Mouse (Mus musculus): ENCODE results near the gene Gatad2a.
"Not testable (repeated sequence)": the region's sequence is repeated elsewhere in the genome, so short reads cannot be mapped to it uniquely, and the experiment has no call there.

Gatad2a gene

GRCm38 (mm10) chr8:69995776-69996588 lies at the start of gene Gatad2a:
Gene Gatad2a, minus strand, starts transcription at chr8:69996384.
- DNase-seq = peak; percentile 100

DNA sequence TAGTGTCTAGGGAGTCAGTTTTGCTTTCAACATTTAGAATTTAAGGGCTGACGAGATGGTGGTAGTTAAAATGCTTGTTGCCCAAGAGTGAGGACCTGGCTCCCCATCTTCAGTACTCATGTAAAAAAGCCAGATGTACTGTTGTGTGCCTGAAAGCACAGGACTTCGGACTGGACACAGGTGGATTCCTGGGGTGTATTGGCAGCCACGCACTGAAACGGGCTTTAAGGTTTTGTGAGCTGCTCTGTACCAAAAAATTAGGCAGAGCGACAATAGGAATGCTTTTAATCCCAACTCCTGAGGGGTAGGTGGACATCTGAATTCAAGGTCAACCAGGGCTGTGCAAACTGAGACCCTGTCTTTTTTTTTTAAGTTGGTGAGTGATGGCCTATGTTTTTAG lies 47.8 kb upstream of the Gatad2a start:
- DNase-seq = no peak

GRCm38 (mm10) chr8:70042583-70043455 lies 46.6 kb upstream of the Gatad2a start, which contains the start of the genes Mau2 and Sugp1:
Gene Mau2, minus strand, starts transcription at chr8:70042734.
Gene Sugp1, plus strand, starts transcription at chr8:70042813.
- peak; percentile 96 for DNase-seq

GRCm38 (mm10) chr8:70041885-70042546 lies 45.8 kb upstream of the Gatad2a start:
- DNase-seq = peak; percentile 45

- no peak for DNase-seq
Observed at GRCm38 (mm10) chr8:70037994-70038393, 41.8 kb upstream of the Gatad2a start.

DNA sequence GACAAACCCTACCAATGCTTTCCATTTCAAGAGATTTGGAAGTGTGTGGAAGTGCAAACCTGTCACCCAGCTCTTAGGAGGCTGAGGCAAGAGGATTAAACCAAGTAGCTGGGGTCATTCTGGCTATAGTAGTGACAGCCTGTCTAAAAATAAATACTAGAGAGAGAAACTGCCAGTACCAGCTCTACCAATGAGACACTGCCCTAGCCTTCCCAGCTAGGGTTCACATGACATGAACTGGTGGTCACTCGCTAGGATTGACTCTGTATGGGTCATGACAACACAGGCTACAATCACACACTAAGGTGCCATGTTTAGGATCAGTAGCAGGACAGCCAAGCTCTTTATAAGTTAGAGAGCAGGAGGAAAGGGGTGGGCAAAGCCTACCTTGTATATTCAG lies 34.1 kb upstream of the Gatad2a start:
- no peak for DNase-seq

- DNase-seq = peak; percentile 57
Observed at GRCm38 (mm10) chr8:70026151-70026550, 30.0 kb upstream of the Gatad2a start.

DNA sequence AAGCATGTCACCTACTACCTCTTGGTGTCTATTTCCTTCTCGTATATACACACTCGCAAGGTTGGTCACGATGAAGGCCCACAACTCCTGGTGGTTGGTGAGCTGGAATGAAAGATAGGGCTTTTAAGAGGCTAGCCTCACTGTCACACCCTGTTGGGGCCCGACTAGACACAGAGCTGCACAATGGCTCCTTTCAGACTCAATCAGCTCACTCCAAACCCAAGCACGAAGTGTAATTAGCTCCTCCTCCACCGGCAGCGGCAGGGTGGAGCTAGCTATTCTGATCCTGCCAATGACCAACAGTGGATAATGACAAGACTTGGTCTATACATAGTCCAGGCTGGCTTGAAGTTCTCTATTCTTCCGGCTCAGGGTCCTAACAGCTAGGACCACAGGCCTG lies 27.4 kb upstream of the Gatad2a start:
- DNase-seq = no peak

GRCm38 (mm10) chr8:70015017-70015416 lies 18.8 kb upstream of the Gatad2a start:
- DNase-seq = no peak

- no peak for DNase-seq
Observed at GRCm38 (mm10) chr8:70012763-70013162, 16.6 kb upstream of the Gatad2a start.

DNA sequence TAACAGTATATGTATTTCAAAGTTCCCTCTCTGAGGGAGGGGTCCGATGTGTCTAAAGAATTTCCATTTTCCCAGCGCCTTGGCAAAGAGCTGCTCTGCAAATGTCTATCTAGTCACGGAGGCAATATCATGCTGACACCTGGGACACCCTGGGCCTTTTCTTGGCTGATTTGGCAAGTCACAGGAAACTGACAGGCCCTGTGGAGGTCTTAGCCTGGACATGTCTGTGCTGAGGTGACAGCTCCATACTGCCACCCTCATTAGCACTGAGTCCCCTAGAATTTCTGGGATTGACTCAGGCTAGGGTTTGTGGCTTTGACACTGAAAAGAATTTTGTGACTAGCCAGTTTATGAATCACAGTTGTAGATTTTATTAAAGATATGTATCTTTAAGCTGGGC lies 16.2 kb upstream of the Gatad2a start:
- no peak for DNase-seq

DNA sequence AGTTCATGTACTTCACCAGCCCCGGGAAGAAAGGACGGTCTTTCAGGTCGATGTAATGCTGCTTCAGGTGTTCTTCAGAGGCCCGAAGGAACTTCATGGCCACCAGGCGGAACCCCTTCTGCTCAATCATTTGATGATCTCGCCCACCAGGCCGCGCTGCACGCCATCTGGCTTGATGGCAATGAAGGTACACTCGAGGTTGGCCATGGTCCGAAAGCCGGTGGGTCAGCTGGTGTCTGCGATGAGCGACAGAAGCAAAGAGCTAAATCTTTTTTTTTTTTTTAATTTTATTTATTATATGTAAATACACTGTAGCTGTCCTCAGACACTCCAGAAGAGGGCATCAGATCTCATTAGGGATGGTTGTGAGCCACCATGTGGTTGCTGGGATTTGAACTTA lies 14.6 kb upstream of the Gatad2a start:
- DNase-seq = not testable (repeated sequence)

GRCm38 (mm10) chr8:70005178-70005577 lies 9.0 kb upstream of the Gatad2a start:
- peak; percentile 44 for DNase-seq

- DNase-seq = no peak
Observed at GRCm38 (mm10) chr8:70004345-70004744, 8.2 kb upstream of the Gatad2a start.

DNA sequence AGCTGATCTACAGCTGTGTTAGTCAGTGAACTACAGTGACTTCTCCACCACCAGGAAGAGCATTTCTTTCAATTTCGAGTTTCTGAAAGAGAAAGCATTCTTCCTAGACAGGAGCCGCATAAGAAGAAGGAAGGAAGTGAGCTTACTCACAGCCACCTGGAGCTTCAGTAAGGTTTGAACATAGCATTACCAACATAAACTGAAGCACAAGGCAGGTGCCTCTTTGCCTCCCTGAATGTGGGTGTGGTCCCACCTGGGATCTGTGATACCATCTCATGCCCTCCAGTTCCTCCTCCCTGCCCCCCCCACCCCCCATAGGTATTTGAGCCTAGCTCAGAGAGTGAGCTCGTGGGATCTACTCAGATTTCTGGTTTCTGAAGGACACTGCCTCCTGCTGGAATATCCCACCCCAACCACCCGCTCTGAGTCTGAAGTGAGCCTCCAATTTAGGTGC lies 7.0 kb upstream of the Gatad2a start:
- DNase-seq = no peak

GRCm38 (mm10) chr8:70001892-70002191 lies 5.7 kb upstream of the Gatad2a start:
- DNase-seq = not testable (repeated sequence)

GRCm38 (mm10) chr8:70001176-70001891 lies 5.2 kb upstream of the Gatad2a start:
- peak; percentile 74 for DNase-seq

DNA sequence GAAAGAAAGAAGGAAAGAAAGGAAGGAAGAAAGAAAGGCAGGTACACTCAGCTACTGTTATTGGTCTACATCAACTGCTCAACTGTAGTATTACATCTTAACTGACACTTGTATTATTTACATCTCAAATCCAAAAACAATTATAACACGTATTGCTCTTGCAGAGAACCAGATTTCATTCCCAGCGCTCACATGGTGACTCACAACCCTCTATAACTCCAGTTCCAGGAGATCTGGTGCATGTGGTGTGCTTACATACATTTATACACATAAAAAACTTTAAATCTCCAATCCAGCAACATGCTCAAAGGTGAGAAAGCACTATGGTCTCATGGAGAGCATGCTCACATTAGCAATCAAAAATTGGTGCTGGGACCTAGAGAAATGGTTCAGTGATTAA lies 4.0 kb upstream of the Gatad2a start:
- DNase-seq = no peak

DNA sequence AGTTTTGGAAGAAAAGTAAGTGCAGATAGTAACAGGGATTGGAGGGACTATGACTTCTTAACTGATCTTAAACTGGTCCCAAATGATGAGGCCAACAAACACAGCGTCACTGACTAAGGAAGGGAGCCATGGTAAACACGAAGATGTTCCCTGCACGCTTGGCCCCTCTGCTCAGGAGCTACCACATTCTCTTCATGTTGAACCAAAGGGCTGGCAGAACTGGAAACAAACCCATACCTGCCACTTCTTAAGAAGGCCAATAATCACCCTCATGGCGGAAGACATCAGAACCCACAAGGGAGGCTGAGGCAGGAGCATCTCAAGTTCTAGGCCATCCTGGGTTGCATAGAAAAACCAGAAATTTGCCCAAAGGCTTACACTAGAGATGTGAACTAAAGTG lies 3.1 kb upstream of the Gatad2a start:
- no peak for DNase-seq

- peak; percentile 31 for DNase-seq
Observed at GRCm38 (mm10) chr8:69998706-69999105, 2.5 kb upstream of the Gatad2a start.

GRCm38 (mm10) chr8:69996589-69997285 lies 553 bp upstream of the Gatad2a start:
- DNase-seq = no peak

DNA sequence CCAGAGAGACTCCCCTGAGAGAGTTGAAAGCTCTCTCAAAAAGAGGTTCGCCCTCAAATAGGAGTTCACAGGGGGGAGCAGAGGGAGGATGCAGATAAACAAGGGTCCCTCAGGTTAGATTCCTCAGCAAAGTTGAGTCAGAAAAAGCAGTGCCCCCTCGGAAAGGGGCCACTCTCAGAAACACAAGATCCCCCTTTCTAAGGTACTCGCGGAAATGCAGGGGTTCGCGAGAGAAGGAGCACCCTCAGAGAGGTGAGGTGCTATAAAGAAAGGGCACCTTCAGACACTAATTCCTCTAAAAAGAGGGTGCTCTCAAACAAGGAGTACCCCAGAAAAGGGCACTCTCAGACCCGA lies 785 bp downstream of the Gatad2a start:
- no peak for DNase-seq
